Mouse (Mus musculus): ENCODE measurements around the gene Wdr47.

GRCm38 (mm10) chr3:108634761-108635160 lies 43.7 kb downstream of the Wdr47 start:
- TF ChIP-seq CTCF (IDR thresholded peaks at IDR 0.05; ENCODE audit: borderline replicate concordance, insufficient read depth, low read depth, low read length) (no peak), POLR2A (IDR thresholded peaks at IDR 0.05; ENCODE audit: borderline replicate concordance, insufficient read depth, low read length) (no peak)

All from cerebellum, adult 2 months (tissue).